Mouse (Mus musculus) erythroblast, adult 5-6 weeks (primary cell): ENCODE results near the gene Olfr551. TPM values are rescaled to one million over a fixed set of nuclear protein-coding genes. Genes with fewer than 3 reads are reported as not detected.
"Not testable (repeated sequence)": the region's sequence is repeated elsewhere in the genome, so short reads cannot be mapped to it uniquely, and the experiment has no call there.

Source experiments
- ATAC-seq: replicated peaks from 2 replicates; pipeline ENCODE4 v1.8.0; 2016; ENCODE audit warnings: moderate number of reproducible peaks, mild to moderate bottlenecking, moderate TSS enrichment, inconsistent platforms; ENCODE audit not compliant: poor library complexity, low FRiP score, severe bottlenecking
- total RNA-seq, 2 experiments: library from RNA; stranded (forward) in 1 of 2; stranded (reverse) in 1 of 2; fragments of 150-400 nt in 1 of 2; fragments of 200-764, 138-1000 nt in 1 of 2; gene quantifications; 2 replicates each; pipeline versions ENCODE4 v1.2.3 to v1.2.4; 2015 to 2017; ENCODE audit warnings: low replicate concordance in 2 of 2

Olfr551 gene
- total RNA-seq (2015; ENCODE audit: low replicate concordance) (not detected in 2 replicates), total RNA-seq (2017; ENCODE audit: low replicate concordance) (not detected in 2 replicates)

GRCm38 (mm10) chr7:102591786-102592185 is at the start of gene Olfr551:
Gene Olfr551 (minus strand): TSS chr7:102591886.
- ATAC-seq: no peak

GRCm38 (mm10) chr7:102638132-102638531 is 46.4 kb upstream of the Olfr551 start, which contains the start of gene Olfr554:
Gene Olfr554 (plus strand): TSS chr7:102638432.
- ATAC-seq: no peak

GRCm38 (mm10) chr7:102636665-102637064 is 45.0 kb upstream of the Olfr551 start:
- ATAC-seq: no peak

- not testable (repeated sequence) for ATAC-seq
These were observed 28.7 kb upstream of the Olfr551 start for GRCm38 (mm10) chr7:102620368-102620767.

GRCm38 (mm10) chr7:102619608-102620007 is 27.9 kb upstream of the Olfr551 start:
- no peak for ATAC-seq

- no peak for ATAC-seq
These were observed 26.4 kb upstream of the Olfr551 start, which contains the start of gene Olfr553 for GRCm38 (mm10) chr7:102618118-102618517. Gene Olfr553 (minus strand): TSS chr7:102618218.

- ATAC-seq: no peak
These were observed 5.8 kb upstream of the Olfr551 start, which contains the start of gene Olfr552 for GRCm38 (mm10) chr7:102597378-102598031. Gene Olfr552 (plus strand): TSS chr7:102597770.

- ATAC-seq: no peak
These were observed 15.7 kb downstream of the Olfr551 start for GRCm38 (mm10) chr7:102575998-102576397.

- ATAC-seq: no peak
These were observed 18.4 kb downstream of the Olfr551 start for GRCm38 (mm10) chr7:102573174-102573830.

- ATAC-seq: no peak
These were observed 20.5 kb downstream of the Olfr551 start, which contains the start of gene Olfr550 for GRCm38 (mm10) chr7:102571142-102571541. Gene Olfr550 (plus strand): TSS chr7:102571442.

GRCm38 (mm10) chr7:102566219-102566618 is 25.5 kb downstream of the Olfr551 start:
- no peak for ATAC-seq

GRCm38 (mm10) chr7:102564999-102565997 is 26.4 kb downstream of the Olfr551 start, which contains the start of gene Trim21:
Gene Trim21 (minus strand): TSS chr7:102565486.
- peak; percentile 100 for ATAC-seq

GRCm38 (mm10) chr7:102553279-102553678 is 38.4 kb downstream of the Olfr551 start:
- ATAC-seq: no peak

GRCm38 (mm10) chr7:102549570-102549969 is 42.1 kb downstream of the Olfr551 start, which contains the start of gene Olfr549:
Gene Olfr549 (plus strand): TSS chr7:102549870.
- no peak for ATAC-seq

- ATAC-seq: no peak
These were observed 50.4 kb downstream of the Olfr551 start for GRCm38 (mm10) chr7:102541251-102541650.

- ATAC-seq: no peak
These were observed 51.1 kb downstream of the Olfr551 start, which contains the start of gene Olfr548-ps1 for GRCm38 (mm10) chr7:102540596-102540995. Gene Olfr548-ps1 (plus strand): TSS chr7:102540896.

- no peak for ATAC-seq
These were observed 57.2 kb downstream of the Olfr551 start, which contains the start of gene Olfr547 for GRCm38 (mm10) chr7:102534449-102534848. Gene Olfr547 (plus strand): TSS chr7:102534749.
